Mouse (Mus musculus): ENCODE measurements around the gene Guca2a. TPM values are rescaled to one million over a fixed set of nuclear protein-coding genes. Genes with fewer than 3 reads are reported as not detected.

Gene Guca2a
- total RNA-seq, 4 experiments from 2014 or later = 0.68 TPM; not detected in 3

DNA sequence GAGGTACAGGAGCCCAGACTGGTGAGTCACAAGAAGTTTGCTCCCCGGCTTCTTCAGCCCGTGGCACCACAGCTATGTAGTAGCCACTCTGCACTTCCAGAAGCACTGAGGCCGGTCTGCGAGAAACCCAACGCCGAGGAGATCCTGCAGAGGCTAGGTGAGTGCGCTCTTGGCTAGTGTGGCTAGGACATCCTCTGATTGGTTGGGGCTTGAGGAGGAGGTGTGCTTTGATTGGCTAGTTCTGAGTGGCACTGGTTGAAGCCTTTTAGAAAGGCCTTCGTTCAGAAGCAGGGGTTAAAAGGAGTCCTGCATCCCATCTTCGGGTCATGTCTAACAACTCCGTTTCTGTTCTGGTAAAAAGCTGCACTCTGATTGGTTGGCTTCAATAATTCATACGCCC is 1.2 kb downstream of the Guca2a start:
- DNase-seq (ENCODE audit: low spot score in 2 of 2) = no peak

DNA sequence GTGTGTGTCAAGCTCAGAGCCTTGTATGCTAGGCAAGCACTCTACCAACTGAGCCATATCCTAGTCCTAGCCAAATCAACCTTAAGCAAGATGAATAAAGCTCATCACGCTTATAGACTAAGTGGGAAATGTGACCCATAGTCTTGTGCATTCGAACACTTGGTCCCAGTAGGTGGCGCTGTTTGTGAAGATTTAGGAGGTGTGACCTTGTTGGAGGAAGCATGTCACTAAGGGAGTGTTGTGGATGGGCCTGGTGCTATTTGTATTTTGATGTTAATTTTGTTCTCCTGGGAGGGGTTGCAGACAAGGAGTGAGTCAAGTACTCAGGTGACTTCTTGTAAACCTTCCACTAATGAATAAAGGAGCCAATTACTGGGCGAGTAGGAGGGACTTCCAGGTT is 5.2 kb downstream of the Guca2a start:
- DNase-seq (ENCODE audit: low spot score in 2 of 2) = no peak

DNA sequence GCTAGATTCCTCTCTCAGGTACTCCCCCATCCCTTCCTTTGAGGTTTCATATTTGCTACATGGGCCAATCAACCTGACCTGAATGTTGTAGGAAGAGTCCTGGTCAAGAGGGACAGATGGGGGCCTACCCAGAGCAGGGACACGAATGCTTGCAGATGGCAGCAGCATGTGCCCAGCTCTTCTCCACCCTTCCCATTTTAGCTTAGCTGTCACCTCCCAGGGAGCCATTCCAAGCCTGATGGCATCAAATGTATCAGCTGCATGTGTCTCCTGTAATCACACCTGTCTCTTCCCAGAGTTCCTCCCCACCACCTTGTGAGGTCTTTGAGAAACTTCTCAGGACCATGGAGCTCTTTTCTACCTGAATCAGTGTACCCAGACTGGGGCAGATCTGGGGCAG is 19.5 kb downstream of the Guca2a start:
- no peak for DNase-seq (ENCODE audit: low spot score in 2 of 2)

DNA sequence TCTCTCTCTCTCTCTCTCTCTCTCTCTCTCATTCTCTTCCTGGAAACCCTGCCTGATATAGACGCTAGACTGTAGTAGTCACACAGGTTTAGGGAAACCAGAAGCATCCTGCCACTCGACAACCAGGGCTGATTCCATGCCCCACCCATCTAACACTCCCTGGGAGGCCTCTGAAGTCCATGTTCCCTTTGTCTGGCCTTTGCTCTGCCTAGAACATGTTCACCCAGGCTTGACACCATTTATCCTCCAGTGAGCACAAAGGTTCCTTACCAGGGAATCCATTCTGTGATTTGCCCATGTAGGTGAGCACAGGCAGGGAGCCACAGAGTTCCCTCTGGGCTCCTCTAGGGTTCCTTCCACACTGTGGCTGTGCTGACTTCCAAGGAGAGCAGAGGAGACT is 20.7 kb downstream of the Guca2a start:
- DNase-seq (ENCODE audit: low spot score in 2 of 2) = no peak

DNA sequence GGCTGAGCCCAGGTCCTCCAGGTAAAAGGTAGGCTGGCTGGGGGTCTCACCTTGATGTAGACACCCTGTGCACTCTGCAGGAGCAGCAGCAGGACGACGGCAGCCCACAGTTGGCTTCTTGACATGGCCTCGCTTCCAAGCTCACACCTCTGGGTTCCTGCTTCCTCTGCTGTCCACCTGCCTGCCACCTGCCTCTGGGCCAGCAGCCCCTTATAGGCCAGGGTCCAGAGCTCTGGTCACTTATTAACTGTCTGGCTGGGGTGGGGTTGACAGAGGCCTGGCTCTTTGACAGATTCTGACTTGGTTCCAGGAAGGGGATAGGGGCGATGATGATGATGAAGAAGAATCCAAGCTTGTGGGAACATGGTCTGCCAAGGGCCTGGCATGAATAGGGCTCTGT is 21.2 kb downstream of the Guca2a start, which contains the start of gene Guca2b:
Gene Guca2b (minus strand): TSS at position 224 of the 400 bp plus-strand sequence.
- no peak for DNase-seq (ENCODE audit: low spot score in 2 of 2)

GRCm38 (mm10) chr4:119660007-119660406 is 22.5 kb downstream of the Guca2a start:
- DNase-seq (ENCODE audit: low spot score in 2 of 2) = no peak

GRCm38 (mm10) chr4:119662151-119662550 is 24.6 kb downstream of the Guca2a start:
- DNase-seq (ENCODE audit: low spot score in 2 of 2) = no peak

- DNase-seq (ENCODE audit: low spot score in 2 of 2) = no peak
These were observed 25.5 kb downstream of the Guca2a start for GRCm38 (mm10) chr4:119662976-119663375.

- no peak for DNase-seq (ENCODE audit: low spot score in 2 of 2)
These were observed 26.0 kb downstream of the Guca2a start for GRCm38 (mm10) chr4:119663409-119664095.

- no peak for DNase-seq (ENCODE audit: low spot score in 2 of 2)
These were observed 27.7 kb downstream of the Guca2a start for GRCm38 (mm10) chr4:119665166-119665565.

DNA sequence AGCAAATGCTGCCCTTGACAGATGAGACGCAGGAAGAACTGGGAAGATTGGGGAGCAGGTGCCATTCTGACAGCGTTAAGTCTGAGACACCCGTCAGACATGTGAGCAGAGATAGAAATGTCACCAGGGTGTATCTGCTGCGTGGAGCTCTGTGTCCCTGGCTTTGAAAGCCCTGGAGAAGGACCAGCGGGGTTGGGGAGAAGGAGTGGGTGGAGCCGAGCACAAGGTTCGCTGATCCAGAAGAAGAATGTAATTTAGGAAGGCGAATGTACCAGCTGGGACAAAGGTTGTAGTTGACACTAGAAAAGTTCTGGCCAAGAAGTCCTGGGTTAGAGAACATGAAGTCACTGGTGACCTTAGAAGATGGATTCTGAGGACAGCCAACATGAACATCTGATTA is 28.6 kb downstream of the Guca2a start:
- DNase-seq (ENCODE audit: low spot score in 2 of 2) = no peak

DNA sequence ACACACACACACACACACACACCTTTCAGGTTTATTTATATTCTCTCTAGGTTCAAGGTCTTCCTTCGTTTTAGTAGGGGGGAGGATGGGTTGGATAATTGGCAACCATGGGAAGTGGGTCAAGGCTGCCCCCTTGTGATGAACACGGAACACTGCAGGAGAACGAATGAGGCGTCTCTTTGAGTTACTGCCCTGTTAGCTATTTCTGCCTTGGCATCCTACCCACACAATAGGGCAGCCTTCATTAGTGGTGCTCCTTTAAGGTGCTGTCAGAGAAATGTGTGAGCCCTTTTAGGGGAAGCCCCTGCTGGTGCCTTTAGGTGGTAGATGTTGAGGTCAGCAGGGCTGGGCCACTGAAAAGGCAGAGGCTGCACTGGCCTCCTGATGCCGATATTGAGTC is 29.9 kb downstream of the Guca2a start:
- no peak for DNase-seq (ENCODE audit: low spot score in 2 of 2)

DNA sequence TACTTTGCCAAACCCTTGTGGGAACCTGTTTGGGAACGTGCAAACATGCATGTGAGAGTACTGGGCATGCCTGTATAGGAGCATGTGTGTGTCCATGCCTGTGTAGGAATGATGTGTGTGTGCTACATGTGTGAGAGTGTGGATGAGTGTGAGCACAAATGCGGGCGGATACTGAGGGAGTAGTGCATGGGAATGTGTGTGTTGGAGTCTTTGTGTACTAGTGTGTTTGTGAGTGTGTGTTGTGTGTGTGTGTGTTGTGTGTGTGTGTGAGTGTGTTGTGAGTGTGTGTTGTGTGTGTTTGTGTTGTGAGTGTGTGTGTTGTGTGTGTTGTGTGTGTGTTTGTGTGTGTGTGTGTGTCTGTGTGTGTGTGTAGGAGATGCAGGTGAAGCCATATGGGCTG is 30.7 kb downstream of the Guca2a start:
- no peak for DNase-seq (ENCODE audit: low spot score in 2 of 2)

DNA sequence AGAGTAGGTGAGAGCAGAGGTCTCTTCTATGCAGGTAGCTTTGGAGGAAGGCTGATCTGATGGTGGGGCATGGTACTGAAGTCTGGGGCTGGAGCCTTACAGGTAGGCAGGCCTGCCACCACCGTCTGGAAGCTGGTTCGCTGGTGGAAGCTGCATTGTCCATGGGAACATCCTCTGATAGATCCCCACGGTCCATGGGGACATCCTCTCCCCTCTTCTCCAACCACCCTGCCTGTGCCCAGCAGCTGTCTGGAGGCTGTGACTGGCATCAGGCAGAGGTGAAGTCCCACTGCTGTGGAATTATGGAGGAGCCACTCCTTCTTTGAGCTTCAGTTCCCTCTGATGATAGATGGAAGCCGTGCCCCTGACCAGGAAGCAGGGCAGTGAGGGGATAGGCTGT is 31.1 kb downstream of the Guca2a start:
- DNase-seq (ENCODE audit: low spot score in 2 of 2) = no peak

DNA sequence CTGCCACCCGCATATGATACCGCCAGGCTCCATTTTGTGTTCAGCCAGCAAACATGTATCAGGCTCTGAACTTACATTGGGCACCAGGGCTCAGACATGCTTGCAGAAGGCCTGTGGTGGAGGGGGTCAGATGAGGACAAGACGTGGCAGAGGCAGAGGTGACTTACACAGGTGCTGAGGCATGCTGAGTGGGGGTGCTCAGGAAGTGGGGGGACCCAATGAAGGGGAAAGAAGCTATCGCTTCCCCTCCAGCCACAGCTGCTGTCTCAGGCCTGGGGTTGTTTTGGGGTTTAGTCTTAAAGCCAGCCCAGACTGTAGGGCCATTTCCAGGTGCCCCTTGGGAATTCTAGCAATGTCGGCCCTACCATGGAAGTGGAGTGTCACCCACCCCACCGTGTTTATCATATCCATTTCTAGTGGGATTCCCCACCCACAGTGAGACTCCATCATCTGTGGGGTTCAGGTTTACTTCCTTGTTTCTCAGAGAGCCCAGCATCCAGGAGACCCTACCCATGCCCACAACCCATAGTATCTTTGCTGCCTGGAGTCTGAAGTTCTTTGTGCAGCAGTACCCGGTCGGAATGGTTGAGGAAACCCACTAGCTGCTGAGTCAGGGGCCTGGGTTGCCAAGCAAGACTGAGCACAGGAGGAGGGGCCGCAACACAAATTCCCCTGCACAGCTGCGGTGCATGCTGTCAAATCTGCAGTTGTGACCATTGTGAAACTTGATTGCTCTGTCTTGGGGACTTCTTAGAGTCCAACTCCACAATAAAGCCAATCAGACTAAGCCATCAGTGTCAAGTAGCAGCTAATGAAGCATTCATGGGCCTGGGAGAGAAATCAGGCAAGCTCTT is 32.1 kb downstream of the Guca2a start:
- DNase-seq (ENCODE audit: low spot score in 2 of 2) = no peak

- no peak for DNase-seq (ENCODE audit: low spot score in 2 of 2)
These were observed 32.7 kb downstream of the Guca2a start for GRCm38 (mm10) chr4:119670210-119670555.

DNA sequence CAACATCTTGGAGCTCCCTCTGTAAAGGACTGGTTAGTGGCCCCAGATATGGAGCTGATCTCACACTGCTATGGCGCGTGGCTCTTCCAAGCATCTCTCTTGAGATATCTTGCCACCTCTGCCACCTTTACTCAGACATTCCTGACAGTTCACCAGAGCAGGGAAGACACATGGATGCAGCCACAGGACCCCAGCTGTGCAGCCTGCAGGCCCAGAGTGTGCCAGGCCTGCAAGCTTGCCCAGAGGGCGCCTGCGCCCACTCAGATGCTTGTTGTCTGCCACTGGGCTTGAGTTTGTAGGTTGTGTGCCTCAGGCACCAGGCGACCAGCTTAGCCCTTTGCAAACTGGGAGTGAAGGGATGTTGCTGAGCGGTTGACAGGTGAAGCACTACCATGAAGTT is 33.2 kb downstream of the Guca2a start:
- no peak for DNase-seq (ENCODE audit: low spot score in 2 of 2)

GRCm38 (mm10) chr4:119671164-119671563 is 33.7 kb downstream of the Guca2a start:
- DNase-seq (ENCODE audit: low spot score in 2 of 2) = no peak

DNA sequence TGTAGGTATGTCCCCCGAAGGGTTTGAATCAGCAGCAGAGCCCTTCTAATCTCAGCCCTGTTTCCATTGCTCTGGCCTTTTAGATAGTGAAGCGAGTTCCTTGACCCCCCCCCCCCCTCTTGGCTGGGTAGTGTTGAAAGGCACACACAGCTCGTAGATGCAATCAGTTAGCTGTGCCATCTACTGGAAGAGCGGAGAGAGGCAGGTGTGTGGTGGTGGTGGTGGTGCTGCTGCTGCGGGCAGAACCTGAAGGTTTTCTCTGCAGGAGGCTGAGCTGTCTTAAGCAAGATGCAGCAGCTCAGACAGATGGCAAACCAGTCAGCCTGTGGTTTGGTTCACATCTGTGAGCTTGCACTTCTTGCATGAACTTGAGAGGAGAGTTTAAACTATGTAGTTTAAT is 35.2 kb downstream of the Guca2a start:
- no peak for DNase-seq (ENCODE audit: low spot score in 2 of 2)

- DNase-seq (ENCODE audit: low spot score in 2 of 2) = no peak
These were observed 45.1 kb downstream of the Guca2a start for GRCm38 (mm10) chr4:119682596-119682995.

- no peak for DNase-seq (ENCODE audit: low spot score in 2 of 2)
These were observed 48.2 kb downstream of the Guca2a start for GRCm38 (mm10) chr4:119685746-119686145.
